Mouse (Mus musculus): Measurements from ENCODE around the gene Sar1a. TPM values are rescaled to one million over a fixed set of nuclear protein-coding genes. Genes with fewer than 3 reads are reported as not detected.

Sar1a gene
- polyA plus RNA-seq, 1 experiment from 2014 or later: 227 TPM

GRCm38 (mm10) chr10:61654691-61655090 is 25.4 kb upstream of the Sar1a start:
- H3K27ac ChIP-seq (replicated peaks; ENCODE audit: low read depth, low read length): no peak overlapping the region
- H3K9ac ChIP-seq (replicated peaks; ENCODE audit: low read length): no peak overlapping the region
- ATAC-seq (ENCODE audit: low FRiP score, low TSS enrichment) (no peak), DNase-seq (no peak)
- no peaks in the 10 kb centered on the region for H3K4me1 ChIP-seq (ENCODE audit: control insufficient read depth, insufficient read depth, low read length)
- peaks cover 39% of the 10 kb centered on the region for H3K36me3 ChIP-seq (ENCODE audit: control insufficient read depth, insufficient read depth, low read length)
- H3K9me3 ChIP-seq (ENCODE audit: control insufficient read depth, low read length): no peaks in the 10 kb centered on the region
- WGBS: 93% methylated on average over 7 of the region's 7 CpGs
- no peaks in the 10 kb centered on the region for H3K27me3 ChIP-seq (ENCODE audit: control insufficient read depth, insufficient read depth, low read length)
- no peak overlapping the region for H3K4me3 ChIP-seq (replicated peaks; ENCODE audit: low read depth, low read length)
- no peak overlapping the region for H3K4me2 ChIP-seq (ENCODE audit: low read length)

DNA sequence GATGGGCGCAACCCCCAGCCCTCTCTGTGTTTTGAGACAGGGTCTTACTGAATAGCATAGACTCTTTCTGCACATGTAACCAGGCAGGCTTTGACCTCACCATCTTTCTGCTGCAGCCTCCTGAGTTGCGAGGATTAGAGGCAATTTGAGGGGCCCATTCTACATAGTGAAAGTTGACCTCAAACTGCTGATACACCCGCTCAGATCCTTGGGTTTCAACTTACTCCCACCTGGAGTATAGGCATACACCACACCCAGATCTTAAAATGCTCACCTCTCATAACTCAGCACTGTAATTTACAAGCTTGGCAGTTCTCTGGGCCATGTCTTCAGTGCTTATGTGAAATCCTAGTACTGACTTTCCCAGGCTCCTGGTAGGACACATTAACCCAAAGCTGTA is 24.9 kb upstream of the Sar1a start:
- no peak for ATAC-seq (ENCODE audit: low FRiP score, low TSS enrichment)
- Histone ChIP-seq H3K27ac (replicated peaks; ENCODE audit: low read depth, low read length) (no peak overlapping the region), H3K27me3 (ENCODE audit: control insufficient read depth, insufficient read depth, low read length) (no peaks in the 10 kb centered on the region), H3K9me3 (ENCODE audit: control insufficient read depth, low read length) (no peaks in the 10 kb centered on the region), H3K9ac (replicated peaks; ENCODE audit: low read length) (no peak overlapping the region), H3K4me2 (ENCODE audit: low read length) (no peak overlapping the region), H3K36me3 (ENCODE audit: control insufficient read depth, insufficient read depth, low read length) (peaks cover 44% of the 10 kb centered on the region), H3K4me1 (ENCODE audit: control insufficient read depth, insufficient read depth, low read length) (no peaks in the 10 kb centered on the region), H3K4me3 (replicated peaks; ENCODE audit: low read depth, low read length) (no peak overlapping the region)
- no peak for DNase-seq
- 94% methylated on average over 3 of the region's 3 CpGs for WGBS

GRCm38 (mm10) chr10:61656928-61657882 is 22.9 kb upstream of the Sar1a start:
- no peak for ATAC-seq (ENCODE audit: low FRiP score, low TSS enrichment)
- H3K27ac ChIP-seq (replicated peaks; ENCODE audit: low read depth, low read length): no peak overlapping the region
- H3K4me3 ChIP-seq (replicated peaks; ENCODE audit: low read depth, low read length): no peak overlapping the region
- peaks cover 59% of the 10 kb centered on the region for H3K36me3 ChIP-seq (ENCODE audit: control insufficient read depth, insufficient read depth, low read length)
- DNase-seq: no peak
- 93% methylated on average over 18 of the region's 18 CpGs for WGBS
- no peaks in the 10 kb centered on the region for H3K9me3 ChIP-seq (ENCODE audit: control insufficient read depth, low read length)
- H3K9ac ChIP-seq (replicated peaks; ENCODE audit: low read length): no peak overlapping the region
- no peak overlapping the region for H3K4me2 ChIP-seq (ENCODE audit: low read length)
- H3K27me3 ChIP-seq (ENCODE audit: control insufficient read depth, insufficient read depth, low read length): no peaks in the 10 kb centered on the region
- H3K4me1 ChIP-seq (ENCODE audit: control insufficient read depth, insufficient read depth, low read length): no peaks in the 10 kb centered on the region

- Histone ChIP-seq H3K27ac (replicated peaks; ENCODE audit: low read depth, low read length) (no peak overlapping the region), H3K36me3 (ENCODE audit: control insufficient read depth, insufficient read depth, low read length) (peaks cover 62% of the 10 kb centered on the region), H3K9ac (replicated peaks; ENCODE audit: low read length) (no peak overlapping the region), H3K4me2 (ENCODE audit: low read length) (no peak overlapping the region), H3K9me3 (ENCODE audit: control insufficient read depth, low read length) (no peaks in the 10 kb centered on the region), H3K4me3 (replicated peaks; ENCODE audit: low read depth, low read length) (no peak overlapping the region), H3K4me1 (ENCODE audit: control insufficient read depth, insufficient read depth, low read length) (no peaks in the 10 kb centered on the region), H3K27me3 (ENCODE audit: control insufficient read depth, insufficient read depth, low read length) (no peaks in the 10 kb centered on the region)
- WGBS: 33% methylated on average over 4 of the region's 4 CpGs
- peak; percentile 82 for DNase-seq
- no peak for ATAC-seq (ENCODE audit: low FRiP score, low TSS enrichment)
Observed at GRCm38 (mm10) chr10:61657985-61658384, 22.1 kb upstream of the Sar1a start.

DNA sequence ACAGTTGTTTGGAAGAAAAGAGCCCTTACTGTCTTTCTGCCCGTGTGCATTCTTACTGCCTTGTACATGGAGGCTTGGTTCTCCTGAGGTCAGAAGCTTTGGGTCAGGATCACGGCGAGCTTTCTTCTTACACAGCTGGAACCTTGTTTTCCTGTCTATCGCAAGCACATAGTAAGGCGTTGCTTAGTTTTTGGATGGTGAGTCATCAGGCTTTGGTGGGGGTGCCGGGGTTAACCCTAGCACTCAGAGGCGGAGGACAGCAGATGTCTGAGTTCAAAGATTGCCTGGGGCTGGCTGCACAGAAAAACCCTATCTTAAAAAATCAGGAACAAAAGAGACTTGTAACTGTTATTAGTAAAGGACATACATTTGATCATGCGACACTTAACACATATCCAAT is 18.2 kb upstream of the Sar1a start:
- DNase-seq (peak; percentile 17), ATAC-seq (ENCODE audit: low FRiP score, low TSS enrichment) (no peak)
- Histone ChIP-seq H3K4me1 (ENCODE audit: control insufficient read depth, insufficient read depth, low read length) (no peaks in the 10 kb centered on the region), H3K4me3 (replicated peaks; ENCODE audit: low read depth, low read length) (no peak overlapping the region), H3K9ac (replicated peaks; ENCODE audit: low read length) (no peak overlapping the region; the same call in 1 of the 2 replicates), H3K27me3 (ENCODE audit: control insufficient read depth, insufficient read depth, low read length) (no peaks in the 10 kb centered on the region), H3K27ac (replicated peaks; ENCODE audit: low read depth, low read length) (no peak overlapping the region), H3K36me3 (ENCODE audit: control insufficient read depth, insufficient read depth, low read length) (peaks cover 73% of the 10 kb centered on the region), H3K4me2 (ENCODE audit: low read length) (no peak overlapping the region), H3K9me3 (ENCODE audit: control insufficient read depth, low read length) (no peaks in the 10 kb centered on the region)
- 84% methylated on average over 8 of the region's 8 CpGs for WGBS

DNA sequence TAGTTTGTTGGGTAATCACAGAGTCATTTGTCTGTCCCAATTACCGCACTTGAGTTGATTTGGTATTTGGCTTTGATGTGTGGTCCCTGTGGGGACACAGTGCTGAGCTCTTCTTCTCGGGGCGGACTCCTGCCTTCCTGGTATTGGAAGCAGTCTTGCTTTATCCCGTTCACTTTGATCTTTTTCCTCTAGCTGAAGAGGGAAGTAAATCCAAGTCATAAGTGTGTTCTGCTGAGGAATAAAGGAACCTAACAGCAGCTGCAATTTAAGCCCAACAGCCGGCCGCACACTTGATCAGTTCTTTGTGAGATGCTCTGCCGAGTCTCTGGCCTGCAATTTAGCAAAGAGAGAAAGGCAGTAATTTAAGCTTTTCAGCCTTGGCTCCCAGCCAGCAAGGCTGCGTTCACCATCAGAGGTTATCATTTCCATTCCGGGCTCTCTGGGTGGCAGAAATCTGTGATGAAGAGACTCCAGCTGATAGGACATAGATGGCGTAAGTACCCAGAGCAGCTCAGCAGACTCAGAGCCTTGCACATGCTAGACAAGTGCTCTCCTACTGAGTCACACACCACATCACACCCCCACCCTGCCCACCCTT is 17.6 kb upstream of the Sar1a start:
- peak overlapping the region; percentile 66 for H3K27ac ChIP-seq (replicated peaks; ENCODE audit: low read depth, low read length)
- H3K4me2 ChIP-seq (ENCODE audit: low read length): no peak overlapping the region
- ATAC-seq (ENCODE audit: low FRiP score, low TSS enrichment) (peak; percentile 53; the same call in 1 of the 2 replicates), DNase-seq (peak; percentile 75)
- no peaks in the 10 kb centered on the region for H3K27me3 ChIP-seq (ENCODE audit: control insufficient read depth, insufficient read depth, low read length)
- peaks cover 76% of the 10 kb centered on the region for H3K36me3 ChIP-seq (ENCODE audit: control insufficient read depth, insufficient read depth, low read length)
- no peaks in the 10 kb centered on the region for H3K9me3 ChIP-seq (ENCODE audit: control insufficient read depth, low read length)
- WGBS: 60% methylated on average over 10 of the region's 10 CpGs
- H3K4me3 ChIP-seq (replicated peaks; ENCODE audit: low read depth, low read length): no peak overlapping the region
- no peak overlapping the region for H3K9ac ChIP-seq (replicated peaks; ENCODE audit: low read length)
- H3K4me1 ChIP-seq (ENCODE audit: control insufficient read depth, insufficient read depth, low read length): no peaks in the 10 kb centered on the region

DNA sequence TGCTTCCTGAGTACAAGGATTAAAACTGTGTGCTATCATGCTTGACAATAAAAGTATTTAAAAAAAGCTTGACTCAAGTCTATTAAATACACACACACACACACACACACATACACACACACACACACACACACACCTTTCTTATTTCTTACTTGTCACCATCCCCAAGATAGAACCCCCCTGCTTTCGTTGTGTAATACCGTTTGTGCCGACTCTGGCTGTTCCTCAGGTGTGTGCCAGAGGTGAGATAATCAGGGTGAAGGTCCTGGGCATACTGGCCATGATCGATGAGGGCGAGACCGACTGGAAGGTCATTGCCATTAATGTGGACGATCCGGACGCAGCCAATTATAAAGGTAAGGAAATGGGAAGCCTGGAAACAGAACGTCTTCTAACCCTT is 15.0 kb upstream of the Sar1a start:
- peaks cover 91% of the 10 kb centered on the region for H3K36me3 ChIP-seq (ENCODE audit: control insufficient read depth, insufficient read depth, low read length)
- WGBS: 97% methylated on average over 10 of the region's 10 CpGs
- no peak for ATAC-seq (ENCODE audit: low FRiP score, low TSS enrichment)
- no peak overlapping the region for H3K9ac ChIP-seq (replicated peaks; ENCODE audit: low read length)
- no peak overlapping the region for H3K4me2 ChIP-seq (ENCODE audit: low read length)
- no peaks in the 10 kb centered on the region for H3K9me3 ChIP-seq (ENCODE audit: control insufficient read depth, low read length)
- no peaks in the 10 kb centered on the region for H3K27me3 ChIP-seq (ENCODE audit: control insufficient read depth, insufficient read depth, low read length)
- no peak for DNase-seq
- no peak overlapping the region for H3K27ac ChIP-seq (replicated peaks; ENCODE audit: low read depth, low read length)
- no peak overlapping the region for H3K4me3 ChIP-seq (replicated peaks; ENCODE audit: low read depth, low read length)
- no peaks in the 10 kb centered on the region for H3K4me1 ChIP-seq (ENCODE audit: control insufficient read depth, insufficient read depth, low read length)

GRCm38 (mm10) chr10:61665651-61666050 is 14.4 kb upstream of the Sar1a start:
- H3K9me3 ChIP-seq (ENCODE audit: control insufficient read depth, low read length): no peaks in the 10 kb centered on the region
- no peak overlapping the region for H3K4me3 ChIP-seq (replicated peaks; ENCODE audit: low read depth, low read length)
- WGBS: 95% methylated on average over 3 of the region's 3 CpGs
- H3K27me3 ChIP-seq (ENCODE audit: control insufficient read depth, insufficient read depth, low read length): no peaks in the 10 kb centered on the region
- DNase-seq: no peak
- H3K9ac ChIP-seq (replicated peaks; ENCODE audit: low read length): no peak overlapping the region
- no peak overlapping the region for H3K27ac ChIP-seq (replicated peaks; ENCODE audit: low read depth, low read length)
- H3K4me2 ChIP-seq (ENCODE audit: low read length): no peak overlapping the region
- H3K36me3 ChIP-seq (ENCODE audit: control insufficient read depth, insufficient read depth, low read length): peaks cover 91% of the 10 kb centered on the region
- ATAC-seq (ENCODE audit: low FRiP score, low TSS enrichment): no peak
- no peaks in the 10 kb centered on the region for H3K4me1 ChIP-seq (ENCODE audit: control insufficient read depth, insufficient read depth, low read length)

GRCm38 (mm10) chr10:61669289-61669688 is 10.8 kb upstream of the Sar1a start:
- DNase-seq (no peak), ATAC-seq (ENCODE audit: low FRiP score, low TSS enrichment) (no peak)
- WGBS: 85% methylated on average over 7 of the region's 7 CpGs
- H3K36me3 ChIP-seq (ENCODE audit: control insufficient read depth, insufficient read depth, low read length): peaks cover 96% of the 10 kb centered on the region
- no peak overlapping the region for H3K4me2 ChIP-seq (ENCODE audit: low read length)
- H3K27me3 ChIP-seq (ENCODE audit: control insufficient read depth, insufficient read depth, low read length): no peaks in the 10 kb centered on the region
- no peak overlapping the region for H3K27ac ChIP-seq (replicated peaks; ENCODE audit: low read depth, low read length)
- H3K4me3 ChIP-seq (replicated peaks; ENCODE audit: low read depth, low read length): no peak overlapping the region
- H3K9me3 ChIP-seq (ENCODE audit: control insufficient read depth, low read length): no peaks in the 10 kb centered on the region
- H3K4me1 ChIP-seq (ENCODE audit: control insufficient read depth, insufficient read depth, low read length): no peaks in the 10 kb centered on the region
- H3K9ac ChIP-seq (replicated peaks; ENCODE audit: low read length): no peak overlapping the region

Measured in midbrain, embryonic 14.5 days (tissue).